Mouse (Mus musculus) spleen, postnatal 10 days (tissue): ENCODE data around the gene Pygo1.

ENCODE experiments used
- DNase-seq, 2 experiments: peaks; one replicate each; pipeline ENCODE4 v3.0.0; 2021 to 2022; ENCODE audit warnings: low spot score in 2 of 2

Gene Pygo1

GRCm38 (mm10) chr9:72991420-72991819 is 66.0 kb downstream of the Pygo1 start:
- DNase-seq, result no peak

- DNase-seq, result no peak
Measured at GRCm38 (mm10) chr9:72992576-72992975, 67.1 kb downstream of the Pygo1 start.

DNA sequence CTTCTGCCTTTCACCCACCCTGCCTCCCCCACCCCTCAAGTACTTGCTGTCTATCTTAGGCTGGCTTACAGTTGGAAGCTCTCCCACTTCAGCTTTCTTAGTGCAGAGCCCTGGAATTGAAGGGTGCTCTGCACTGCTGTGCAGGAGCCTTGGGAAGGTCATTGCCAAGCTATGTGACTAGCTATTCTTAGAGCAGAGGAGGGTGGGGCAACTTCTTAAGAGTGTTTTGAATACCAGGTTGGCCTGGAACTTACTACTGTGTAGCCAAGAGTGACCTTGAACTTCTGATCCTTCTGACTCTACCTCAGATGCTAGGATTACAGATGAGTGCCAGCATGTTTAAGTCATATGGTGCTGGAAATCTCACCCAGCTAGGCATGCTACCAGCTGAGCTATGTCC is 70.7 kb downstream of the Pygo1 start:
- no peak for DNase-seq

DNA sequence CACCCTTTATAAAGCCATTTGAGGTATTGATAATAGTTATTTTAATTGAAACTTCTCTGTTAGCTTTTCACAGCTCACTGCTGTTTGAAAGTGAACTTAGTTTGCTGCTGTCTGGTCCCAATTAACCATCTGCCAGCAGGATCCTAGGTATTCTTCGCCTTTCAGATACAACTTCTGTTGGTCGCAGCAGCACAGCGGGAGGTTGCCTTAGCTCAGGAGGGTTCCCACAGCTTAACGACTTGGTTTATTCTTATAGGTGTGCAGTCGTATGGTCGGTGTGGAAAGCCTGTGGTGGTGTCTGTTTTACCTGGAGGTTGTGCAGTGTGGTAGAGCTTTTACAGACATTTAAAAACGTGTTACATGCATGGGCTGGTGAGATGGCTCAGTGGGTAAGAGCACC is 71.4 kb downstream of the Pygo1 start:
- DNase-seq, result no peak

GRCm38 (mm10) chr9:73000487-73000886 is 75.0 kb downstream of the Pygo1 start:
- DNase-seq, result no peak

- no peak for DNase-seq
Measured at GRCm38 (mm10) chr9:73001314-73002011, 76.0 kb downstream of the Pygo1 start.
